7 mouse cellular contexts compared by ENCODE assay signal in genomic region chr14:34769021-34769566, GRCm38 (mm10). TPM values are rescaled to one million over a fixed set of nuclear protein-coding genes. Genes with fewer than 3 reads are reported as not detected.
DNase-seq lines count a peak whose midpoint lies in the region; ATAC-seq and TF ChIP-seq lines count a peak whose summit lies in the region.

No protein-coding gene starts in this region.

- peak; percentile 63 for ATAC-seq in intestine, embryonic 14.5 days (replicated peaks; ENCODE audit: low FRiP score, low TSS enrichment, low read depth)

- DNase-seq in adipocyte (ENCODE audit: low spot score): peak; percentile 56
- peak; percentile 67 to 80 for DNase-seq in cerebellum, postnatal 25 days
- peak; percentile 79 for DNase-seq in gastrocnemius, adult 2 months
- DNase-seq in intestine, embryonic 14.5 days (ENCODE audit: low spot score): peak; percentile 89
- peak; percentile 52 to 60 for DNase-seq in left cerebral cortex, postnatal 36 days (ENCODE audit: low spot score in 2 of 2)
- peak; percentile 84 for DNase-seq in midbrain, embryonic 10.5 days (ENCODE audit: low spot score)

- peaks cover under 1% of the 10 kb centered on the region for H3K4me1 ChIP-seq in intestine, embryonic 14.5 days (replicated peaks; ENCODE audit: control insufficient read depth, insufficient read depth, low read length)
- H3K4me1 ChIP-seq in midbrain, embryonic 10.5 days: peaks cover 19% of the 10 kb centered on the region
- H3K4me1 ChIP-seq in small intestine, adult 2 months (ENCODE audit: control insufficient read depth, insufficient read depth, insufficient read length, low read length): peaks cover 20% of the 10 kb centered on the region

- intact Hi-C loops in gastrocnemius, adult 2 months (cut with DNase I): loop anchor here (2.0 kb wide), 1 partner anchor 152 kb away; no protein-coding TSS in a partner anchor
- intact Hi-C loops in left cerebral cortex, postnatal 36 days (cut with DNase I): loop anchor here (2.0 kb wide), 1 partner anchor 152 kb away; no protein-coding TSS in a partner anchor

- H3K36me3 ChIP-seq in intestine, embryonic 14.5 days (ENCODE audit: control insufficient read depth, insufficient read depth, low read length): no peaks in the 10 kb centered on the region
- H3K36me3 ChIP-seq in midbrain, embryonic 10.5 days: no peaks in the 10 kb centered on the region
- H3K36me3 ChIP-seq in small intestine, adult 2 months (ENCODE audit: control insufficient read depth, insufficient read depth, low read length): no peaks in the 10 kb centered on the region

- H3K4me2 ChIP-seq in intestine, embryonic 14.5 days (ENCODE audit: low read length): peak overlapping the region; percentile 99

- no peaks in the 10 kb centered on the region for H3K9me3 ChIP-seq in intestine, embryonic 14.5 days (ENCODE audit: control insufficient read depth, low read length)
- H3K9me3 ChIP-seq in midbrain, embryonic 10.5 days (replicated peaks): no peaks in the 10 kb centered on the region

- 0 out of 2 replicates have a peak, but pooled peaks cover 10% of the 10 kb centered on the region for H3K27me3 ChIP-seq in intestine, embryonic 14.5 days (replicated peaks; ENCODE audit: control insufficient read depth, insufficient read depth, low read length)
- peaks cover 26% of the 10 kb centered on the region for H3K27me3 ChIP-seq in midbrain, embryonic 10.5 days (ENCODE audit: low read depth, poor library complexity, severe bottlenecking)
- no peaks in the 10 kb centered on the region for H3K27me3 ChIP-seq in small intestine, adult 2 months (ENCODE audit: control insufficient read depth, insufficient read depth, low read length)

- H3K27ac ChIP-seq in gastrocnemius, adult 2 months: no peak overlapping the region
- H3K27ac ChIP-seq in intestine, embryonic 14.5 days (ENCODE audit: low read depth): no peak overlapping the region
- peak overlapping the region; percentile 10; the same call in 1 of the 2 replicates for H3K27ac ChIP-seq in midbrain, embryonic 10.5 days (replicated peaks)
- H3K27ac ChIP-seq in small intestine, adult 2 months (ENCODE audit: insufficient read depth, low read depth, low read length): no peak overlapping the region

- peak overlapping the region; percentile 67 for H3K4me3 ChIP-seq in gastrocnemius, adult 2 months
- H3K4me3 ChIP-seq in intestine, embryonic 14.5 days (ENCODE audit: low read depth, low read length): peak overlapping the region; percentile 44
- H3K4me3 ChIP-seq in midbrain, embryonic 10.5 days: peak overlapping the region; percentile 62
- H3K4me3 ChIP-seq in small intestine, adult 2 months (ENCODE audit: low read depth, low read length): peak overlapping the region; percentile 56

- under 1% methylated on average over 36 of the region's 36 CpGs for WGBS in intestine, embryonic 14.5 days
- 0% methylated on average over 36 of the region's 36 CpGs for WGBS in midbrain, embryonic 10.5 days
- WGBS in small intestine, adult 2 months: 1% methylated on average over 36 of the region's 36 CpGs

- peak; percentile 89 for TF ChIP-seq CTCF in gastrocnemius, adult 2 months (IDR thresholded peaks at IDR 0.05)
- TF ChIP-seq CTCF in small intestine, adult 2 months (IDR thresholded peaks at IDR 0.05; ENCODE audit: extremely low read depth, insufficient read length, insufficient replicate concordance, low read depth, low read length): peak; percentile 96

- no peak for TF ChIP-seq POLR2A in small intestine, adult 2 months (IDR thresholded peaks at IDR 0.05; ENCODE audit: low read depth, low read length)

- H3K9ac ChIP-seq in intestine, embryonic 14.5 days (ENCODE audit: low read length): peak overlapping the region; percentile 37

RNA-seq across cellular contexts. Expression of gene Grid1, which starts 50.8 kb away (rescaled TPM):
- total RNA-seq in gastrocnemius, adult 2 months (2021): not detected
- polyA plus RNA-seq in intestine, embryonic 14.5 days (2014; fragmentation: Nextera tagmentation; extraction: Ambion mirVana): 0.34 and 0.49 TPM in 2 replicates
- total RNA-seq in left cerebral cortex, postnatal 36 days (2021): 10 to 100 TPM; 52.0 to 52.3 TPM
- polyA plus RNA-seq in midbrain, embryonic 10.5 days (2016; fragmentation: Nextera tagmentation; extraction: Ambion mirVana): 0.28 and 0.40 TPM in 2 replicates
- polyA plus RNA-seq in small intestine, adult 2 months (2012; rRNA removed): not detected in 2 replicates
